Mouse (Mus musculus): ENCODE measurements around the gene Dydc2.

- TF ChIP-seq MAFK (IDR thresholded peaks at IDR 0.05; ENCODE audit: insufficient read depth, low read depth, low read length) (no peak), CHD2 (IDR thresholded peaks at IDR 0.05; ENCODE audit: low read depth, low read length) (no peak), ZC3H11A (IDR thresholded peaks at IDR 0.05; ENCODE audit: borderline replicate concordance, low read depth, low read length) (no peak), ZNF384 (IDR thresholded peaks at IDR 0.05; ENCODE audit: low read depth, low read length) (no peak)
Measured at GRCm38 (mm10) chr14:41001576-41001975, 67.4 kb downstream of the Dydc2 start.
